Mouse (Mus musculus): ENCODE measurements around the gene Shbg.

The Shbg gene

DNA sequence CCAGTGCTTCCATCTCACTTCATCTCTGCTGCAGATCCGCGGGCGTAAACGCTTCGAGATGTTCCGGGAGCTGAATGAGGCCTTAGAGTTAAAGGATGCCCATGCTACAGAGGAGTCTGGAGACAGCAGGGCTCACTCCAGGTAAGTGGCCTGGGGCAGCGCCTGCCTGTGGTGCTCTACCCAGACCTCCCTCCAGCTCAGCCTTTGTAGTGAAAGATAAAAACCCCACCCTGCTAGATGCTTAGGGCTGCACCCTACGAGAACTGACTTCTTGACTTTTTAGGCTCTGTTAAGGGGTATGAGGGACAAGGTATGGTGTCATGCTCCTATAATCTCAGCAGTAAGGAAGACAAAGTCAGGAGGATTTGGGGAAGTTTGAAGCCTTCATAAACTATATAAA, 27.1 kb downstream of the Shbg start:
- no peak for TF ChIP-seq GATA4 (IDR thresholded peaks at IDR 0.05; ENCODE audit: insufficient replicate concordance, low read length)

DNA sequence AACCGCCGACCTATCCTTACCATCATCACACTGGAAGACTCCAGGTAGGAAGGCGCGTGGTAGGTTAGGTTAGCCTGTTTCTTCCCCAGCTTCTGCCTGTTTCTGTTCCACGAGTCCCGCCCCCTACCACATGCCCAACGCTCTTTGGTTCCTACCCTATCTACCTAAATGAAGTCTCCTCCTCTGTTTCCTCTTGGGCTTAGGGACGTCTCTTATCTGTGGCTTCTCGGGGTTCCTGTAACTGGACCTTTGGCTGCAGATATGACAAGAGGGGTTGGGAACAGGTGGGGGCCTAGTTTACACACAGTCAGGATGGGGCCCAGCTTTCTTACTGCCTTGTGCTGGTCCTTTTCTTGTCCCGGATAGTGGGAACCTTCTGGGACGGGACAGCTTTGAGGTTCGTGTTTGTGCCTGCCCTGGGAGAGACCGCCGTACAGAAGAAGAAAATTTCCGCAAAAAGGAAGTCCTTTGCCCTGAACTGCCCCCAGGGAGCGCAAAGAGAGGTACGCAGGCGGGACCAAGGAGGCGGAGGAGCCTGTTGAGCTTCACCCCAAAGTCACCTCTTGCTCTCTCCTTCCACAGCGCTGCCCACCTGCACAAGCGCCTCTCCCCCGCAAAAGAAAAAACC, 28.4 kb downstream of the Shbg start:
- TF ChIP-seq GATA4 (IDR thresholded peaks at IDR 0.05; ENCODE audit: insufficient replicate concordance, low read length), result no peak

DNA sequence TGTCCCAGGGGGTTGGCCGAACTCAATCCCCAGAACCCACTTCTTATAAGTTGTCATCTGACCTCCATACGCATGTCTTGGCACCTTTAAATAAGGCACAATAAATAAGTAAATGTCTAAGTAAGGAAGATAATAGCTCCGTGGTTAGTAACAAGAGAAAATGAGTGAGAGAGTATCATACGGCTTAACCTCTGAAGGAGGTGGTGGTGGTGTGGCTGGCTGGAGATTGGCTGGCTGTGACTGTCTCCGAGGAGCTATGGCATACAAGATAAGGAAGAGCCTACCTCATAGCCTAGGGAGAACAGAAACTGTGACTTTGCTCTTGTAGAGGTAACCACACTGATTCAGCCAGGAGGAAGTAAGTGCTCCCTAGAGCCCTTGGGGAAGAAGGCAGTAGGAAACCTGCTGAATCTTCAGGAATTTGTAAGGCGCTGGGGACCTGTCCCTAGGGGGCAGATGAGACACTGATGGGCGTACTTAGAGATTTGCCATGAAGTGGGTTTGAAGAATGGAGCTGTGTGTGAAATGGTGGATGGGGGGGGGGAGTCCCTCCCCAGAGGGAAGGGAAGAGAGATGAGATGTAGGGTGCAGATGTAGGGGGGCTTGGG, 31.9 kb downstream of the Shbg start:
- TF ChIP-seq GATA4 (IDR thresholded peaks at IDR 0.05; ENCODE audit: insufficient replicate concordance, low read length), result no peak

DNA sequence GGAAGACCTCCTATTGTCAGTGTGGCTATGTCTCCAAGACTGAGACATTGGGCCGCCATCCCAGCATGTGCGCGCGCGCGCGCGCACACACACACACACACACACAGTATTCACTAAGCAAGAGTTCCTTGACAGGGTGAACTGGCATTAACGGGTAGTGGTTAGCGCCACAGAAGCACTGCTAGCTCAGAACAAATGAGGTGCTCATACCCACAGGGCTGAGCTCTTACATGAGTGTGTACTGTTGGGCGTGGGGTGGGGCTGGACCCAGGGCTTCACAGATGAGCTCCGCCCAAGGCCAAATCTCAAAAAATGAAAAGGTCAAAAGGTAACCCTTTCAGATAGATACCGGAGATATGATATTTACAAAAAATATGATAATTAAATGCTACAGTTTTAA, 32.8 kb downstream of the Shbg start:
- TF ChIP-seq GATA4 (IDR thresholded peaks at IDR 0.05; ENCODE audit: insufficient replicate concordance, low read length), result no peak

DNA sequence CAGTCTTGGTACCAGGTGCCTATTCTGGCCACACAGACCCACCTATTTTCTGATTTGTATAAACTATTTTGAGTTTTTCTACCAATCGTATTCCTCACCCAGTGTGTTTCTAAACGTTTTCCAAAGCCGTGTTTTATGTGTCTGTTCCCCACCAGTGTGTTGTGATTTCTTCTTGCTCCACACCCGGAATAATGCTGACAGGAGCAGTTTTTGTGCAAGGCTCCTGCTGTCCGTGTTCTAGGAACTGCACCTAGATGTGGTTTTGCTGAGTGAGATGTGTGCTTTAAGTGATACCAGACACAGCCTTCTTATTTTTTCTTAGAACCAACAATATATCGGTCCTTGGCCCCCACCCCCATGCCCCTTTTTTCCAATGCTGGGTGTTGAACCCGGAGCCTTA, 33.7 kb downstream of the Shbg start:
- TF ChIP-seq GATA4 (IDR thresholded peaks at IDR 0.05; ENCODE audit: insufficient replicate concordance, low read length), result no peak

DNA sequence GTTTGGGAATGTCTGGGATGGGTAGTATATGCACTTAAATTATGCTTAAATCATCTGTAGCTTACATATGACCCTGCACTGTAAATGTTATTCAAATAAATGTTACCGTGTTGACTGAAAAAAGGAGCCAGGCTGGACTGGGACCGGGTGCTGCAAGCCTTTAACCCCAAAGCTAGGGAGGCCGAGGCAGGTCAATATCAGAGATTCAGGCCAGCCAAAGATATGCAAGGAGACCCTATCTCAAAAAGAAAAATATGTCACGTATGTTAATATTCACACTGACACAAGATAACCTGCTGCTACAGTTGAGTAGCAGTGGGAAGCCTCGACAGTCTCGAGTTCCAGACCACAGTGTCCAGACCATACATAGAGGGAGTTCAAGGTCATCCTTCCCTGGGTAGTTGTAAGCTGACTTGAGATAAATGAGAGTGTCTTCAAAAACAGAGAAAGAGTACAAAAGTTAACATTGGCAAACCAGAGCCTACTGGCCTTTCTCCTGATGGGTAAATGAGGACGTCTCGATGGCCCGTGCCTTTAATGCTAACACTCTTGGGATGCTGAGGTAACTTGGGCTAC, 35.4 kb downstream of the Shbg start:
- TF ChIP-seq GATA4 (IDR thresholded peaks at IDR 0.05; ENCODE audit: insufficient replicate concordance, low read length), result no peak

DNA sequence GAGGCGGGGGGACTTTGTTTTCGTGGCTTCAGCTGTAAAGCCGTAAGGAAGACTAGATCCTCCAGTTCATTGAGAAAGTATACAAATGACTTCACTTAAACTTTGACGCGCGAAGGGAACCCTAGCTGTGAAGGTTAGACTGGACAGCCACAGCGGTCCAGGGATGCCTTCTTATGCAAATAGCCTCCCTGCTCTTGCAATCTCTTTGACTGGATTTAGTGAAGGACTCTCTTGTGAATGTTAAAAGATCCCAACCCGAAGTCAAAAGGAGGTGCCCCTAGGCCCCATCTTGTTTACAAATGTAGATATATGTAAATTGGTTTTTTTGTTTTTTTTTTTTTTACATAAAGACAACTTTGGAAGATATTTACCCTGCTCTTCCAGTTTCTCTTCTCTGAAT, 35.9 kb downstream of the Shbg start:
- no peak for TF ChIP-seq GATA4 (IDR thresholded peaks at IDR 0.05; ENCODE audit: insufficient replicate concordance, low read length)

DNA sequence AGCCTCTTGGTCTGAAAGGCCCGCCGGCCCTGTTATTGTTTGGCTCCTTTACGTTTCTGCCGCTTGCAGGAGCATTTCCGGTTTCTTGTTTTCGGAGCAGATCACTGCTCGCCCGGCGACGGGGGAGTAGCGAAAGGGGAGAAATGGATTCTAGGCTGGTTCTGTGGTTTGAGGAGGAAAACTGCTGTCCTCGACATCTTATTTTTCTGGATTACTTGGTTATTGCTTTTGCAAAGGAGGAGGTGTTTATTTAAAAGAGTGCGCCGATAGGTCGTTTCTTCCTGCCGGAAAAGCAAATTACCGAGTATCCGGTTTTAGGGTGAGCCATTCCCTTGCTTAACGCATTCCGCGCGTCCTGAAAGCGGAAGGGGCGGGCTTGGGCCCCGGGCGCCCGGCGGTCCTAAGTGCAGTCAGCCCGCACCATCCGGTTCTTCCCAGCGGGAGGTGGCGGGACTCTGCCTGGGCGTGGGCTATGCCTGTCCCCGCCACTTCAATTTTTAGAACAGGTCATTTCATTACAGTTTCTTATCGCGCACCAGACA, 36.5 kb downstream of the Shbg start:
- TF ChIP-seq GATA4 (IDR thresholded peaks at IDR 0.05; ENCODE audit: insufficient replicate concordance, low read length), result peak; percentile 6; the same call in 1 of the 2 replicates

DNA sequence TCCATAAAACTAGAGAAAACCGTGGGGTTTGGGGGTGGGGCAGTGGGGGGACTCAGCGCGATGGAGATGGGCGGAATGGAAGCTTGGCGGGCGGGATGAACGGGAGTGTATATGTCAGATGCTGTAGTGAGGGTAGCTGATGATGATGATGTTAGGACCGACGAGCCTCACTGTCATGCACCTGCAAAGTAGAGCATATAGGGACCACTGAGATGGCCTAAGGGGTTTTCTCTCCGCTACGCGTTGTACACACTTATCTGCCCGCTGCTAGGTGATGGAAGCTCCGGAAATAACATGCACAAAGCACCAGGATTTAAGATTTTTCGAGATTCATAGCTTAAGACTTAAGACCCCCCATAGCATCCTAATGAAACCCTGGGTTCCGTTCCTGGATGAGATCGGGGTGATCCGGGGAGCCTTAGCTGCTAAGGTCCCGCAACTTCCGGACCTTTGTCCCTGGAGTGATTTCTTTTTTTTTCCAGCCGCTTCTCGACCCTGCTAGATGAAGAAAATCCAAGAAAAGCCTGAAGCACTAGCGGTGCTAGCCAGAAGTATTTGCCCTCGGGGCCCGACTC, 37.0 kb downstream of the Shbg start:
- no peak for TF ChIP-seq GATA4 (IDR thresholded peaks at IDR 0.05; ENCODE audit: insufficient replicate concordance, low read length)

DNA sequence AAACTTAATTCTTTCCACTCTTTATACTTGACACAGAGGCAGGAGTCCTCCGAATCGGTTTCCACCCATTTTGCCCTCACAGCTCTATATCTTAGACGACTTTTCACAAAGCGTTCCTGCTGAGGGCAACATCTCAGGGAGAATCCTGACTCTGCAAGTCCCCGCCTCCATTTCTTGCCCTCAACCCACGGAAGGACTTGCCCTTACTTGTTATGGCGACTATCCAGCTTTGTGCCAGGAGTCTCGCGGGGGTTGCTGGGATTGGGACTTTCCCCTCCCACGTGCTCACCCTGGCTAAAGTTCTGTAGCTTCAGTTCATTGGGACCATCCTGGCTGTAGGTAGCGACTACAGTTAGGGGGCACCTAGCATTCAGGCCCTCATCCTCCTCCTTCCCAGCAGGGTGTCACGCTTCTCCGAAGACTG, 37.6 kb downstream of the Shbg start, which contains the start of the genes Wrap53 and Trp53:
Gene Wrap53, minus strand, starts transcription at position 165 of the 424 bp plus-strand sequence.
Gene Trp53, plus strand, starts transcription at position 269 of the 424 bp plus-strand sequence.
- TF ChIP-seq GATA4 (IDR thresholded peaks at IDR 0.05; ENCODE audit: insufficient replicate concordance, low read length), result no peak

DNA sequence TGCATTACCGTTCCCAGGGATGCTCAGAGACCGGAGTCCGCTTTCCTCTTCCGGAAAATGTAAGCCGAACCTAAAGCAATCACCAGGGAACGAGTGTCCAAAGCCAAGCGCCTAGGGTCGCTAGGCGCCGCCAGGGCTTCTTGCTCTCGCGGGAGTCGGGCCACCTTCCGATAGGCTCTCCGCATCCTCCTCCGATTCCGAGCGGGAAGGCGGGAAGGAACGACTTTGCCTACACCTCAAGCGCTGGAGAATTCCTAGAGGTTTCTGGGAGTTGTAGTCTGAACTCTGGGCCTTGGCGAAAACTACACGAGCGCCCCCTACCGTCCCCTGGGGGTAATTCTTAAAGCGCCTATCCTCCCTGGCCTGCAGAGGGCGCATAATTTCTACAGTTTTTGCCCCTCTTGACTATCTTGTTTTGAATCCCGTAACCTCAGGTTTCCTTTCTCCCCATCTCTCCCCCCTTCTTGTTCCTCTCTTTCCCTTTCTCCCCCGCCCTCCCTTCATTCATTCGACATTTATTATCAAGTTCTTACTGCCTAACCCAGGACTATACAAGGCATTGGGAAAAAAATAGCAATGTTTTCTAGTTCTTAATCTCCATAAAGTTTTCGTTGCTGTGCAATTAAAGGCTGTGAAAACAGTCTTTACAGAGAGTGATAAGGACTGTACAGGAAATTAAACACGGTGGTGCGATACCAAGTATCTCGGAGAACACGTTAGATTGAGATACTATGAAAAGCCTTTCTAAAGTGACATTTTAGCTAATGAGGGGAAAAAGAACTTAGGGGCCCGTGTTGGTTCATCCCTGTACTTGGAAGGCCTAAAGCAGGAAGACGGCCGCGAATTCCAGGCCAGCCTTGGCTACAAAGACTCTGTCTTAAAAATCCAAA, 38.3 kb downstream of the Shbg start:
- TF ChIP-seq GATA4 (IDR thresholded peaks at IDR 0.05; ENCODE audit: insufficient replicate concordance, low read length), result no peak

DNA sequence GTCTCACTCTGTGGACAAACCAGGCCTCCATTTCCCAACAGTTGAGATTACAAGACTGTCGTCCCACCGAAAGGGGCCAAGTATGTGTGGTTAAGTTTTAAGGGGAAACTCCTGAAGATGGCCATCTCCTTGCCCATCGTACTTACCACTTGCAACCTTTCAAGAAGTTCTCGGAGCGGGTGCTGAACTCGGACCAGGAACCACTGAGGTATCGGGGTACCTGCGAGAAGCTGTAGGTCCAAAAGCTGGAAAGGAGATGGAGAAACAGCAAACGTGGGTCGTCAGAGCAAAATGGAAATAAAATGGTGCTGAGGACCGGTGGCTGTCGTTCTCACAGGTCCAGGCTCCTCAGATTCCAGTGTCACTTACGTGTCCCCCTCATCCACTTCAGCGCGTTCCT, 39.4 kb downstream of the Shbg start:
- TF ChIP-seq GATA4 (IDR thresholded peaks at IDR 0.05; ENCODE audit: insufficient replicate concordance, low read length), result no peak

DNA sequence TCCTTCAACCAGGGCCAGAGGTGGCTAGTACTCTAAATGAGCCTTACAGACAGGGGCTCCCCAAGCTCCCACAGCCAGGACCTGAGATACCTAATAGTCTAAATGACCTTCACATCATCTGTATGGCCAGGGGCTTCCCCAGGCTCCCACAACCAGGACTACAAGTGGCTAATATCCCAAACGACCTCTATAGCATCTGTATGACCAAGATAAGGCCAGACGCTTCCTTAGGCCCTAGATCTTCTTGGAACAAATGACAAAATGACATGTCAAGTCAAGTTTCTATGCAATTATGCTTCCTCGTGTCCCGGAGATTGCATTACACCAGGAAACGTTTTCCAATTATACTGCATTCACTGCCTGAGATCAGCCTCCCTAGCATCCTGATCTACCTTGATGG, 41.4 kb downstream of the Shbg start:
- no peak for TF ChIP-seq GATA4 (IDR thresholded peaks at IDR 0.05; ENCODE audit: insufficient replicate concordance, low read length)

DNA sequence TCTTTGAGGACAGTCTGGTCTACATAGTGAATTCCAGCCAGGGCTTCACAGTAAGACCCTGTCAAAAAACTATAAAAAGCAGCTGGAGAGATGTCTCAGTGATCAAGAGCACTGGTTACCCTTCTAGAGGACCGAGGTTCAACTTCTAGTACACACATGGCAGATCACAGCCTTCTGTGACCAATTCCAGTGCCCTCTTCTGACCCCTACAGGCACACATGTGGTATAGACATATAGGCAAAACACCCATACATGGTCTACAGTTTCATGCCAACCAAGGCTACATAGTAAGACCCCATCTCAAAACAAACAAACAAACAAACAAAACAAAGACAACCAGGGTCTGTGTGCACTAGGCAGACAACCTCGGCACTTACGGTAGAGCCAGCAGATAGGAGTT, 42.5 kb downstream of the Shbg start:
- no peak for TF ChIP-seq GATA4 (IDR thresholded peaks at IDR 0.05; ENCODE audit: insufficient replicate concordance, low read length)

DNA sequence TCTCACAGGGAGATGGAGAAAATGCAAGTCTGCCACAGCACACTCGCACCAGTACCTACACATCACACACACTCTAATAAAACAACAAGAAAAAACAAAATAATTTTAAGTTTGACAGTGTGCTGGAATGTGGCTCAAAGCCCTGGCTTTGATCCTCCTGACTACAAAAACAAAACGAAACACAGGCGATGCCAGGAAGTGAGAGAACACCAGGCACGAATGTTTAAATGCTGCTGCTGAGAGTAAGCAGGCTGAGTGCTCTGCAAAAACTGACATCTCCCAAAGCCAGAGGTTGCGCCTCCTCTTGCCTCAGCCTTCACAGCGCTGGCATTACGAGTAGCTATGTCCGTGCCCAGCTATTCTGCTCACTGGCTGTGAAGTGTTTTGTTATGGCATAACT, 52.6 kb downstream of the Shbg start:
- no peak for TF ChIP-seq GATA4 (IDR thresholded peaks at IDR 0.05; ENCODE audit: insufficient replicate concordance, low read length)
